Mouse (Mus musculus) right cerebral cortex, postnatal 10 days (tissue): ENCODE measurements around the gene Kirrel2.
A peak's percentile ranks its signal among the peaks of the same experiment; 100 is the strongest.
"Not testable (repeated sequence)": the region's sequence is repeated elsewhere in the genome, so short reads cannot be mapped to it uniquely, and the experiment has no call there.

Source experiments
- DNase-seq, 2 experiments: peaks; one replicate each; pipeline ENCODE4 v3.0.0; 2021; ENCODE audit warnings: low spot score in 2 of 2

The Kirrel2 gene

DNA sequence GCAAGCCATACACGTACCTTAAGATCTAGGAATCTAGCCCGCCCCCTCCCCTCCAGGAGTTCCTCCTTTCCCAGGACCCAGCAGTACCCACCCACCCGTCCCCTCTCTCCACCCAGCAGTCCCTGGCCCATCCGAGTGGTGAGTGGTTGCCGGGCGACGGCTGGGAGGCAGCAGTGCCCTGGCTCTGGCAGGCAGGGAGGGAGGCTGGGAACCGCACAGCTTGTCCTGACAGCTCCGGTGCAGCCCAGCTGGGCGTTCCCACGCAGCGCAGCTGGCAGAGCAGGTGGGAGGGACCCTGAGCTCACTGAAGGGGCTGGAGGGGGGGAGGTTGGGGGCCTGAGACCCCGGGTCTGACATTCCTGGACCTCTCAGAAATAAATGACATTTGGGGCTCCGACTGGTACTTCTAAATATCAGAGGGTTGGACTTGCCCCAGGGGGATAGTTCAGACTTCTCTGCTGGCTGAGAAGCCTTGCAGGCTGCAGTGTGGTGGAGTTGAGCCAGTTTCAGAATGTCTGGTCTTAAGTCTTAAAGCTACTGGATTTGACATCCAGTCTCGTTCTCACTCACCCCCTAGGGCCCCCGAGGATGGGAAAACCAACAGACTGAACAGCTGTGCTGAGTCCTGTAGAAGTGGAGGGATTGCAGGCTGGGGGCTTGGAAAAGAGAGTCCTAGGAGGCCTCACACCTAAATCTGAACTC, at the start of gene Kirrel2, which contains the start of gene Nphs1:
Kirrel2 (minus strand) TSS at position 62 of the 702 bp plus-strand sequence.
Nphs1 (plus strand) TSS at position 687 of the 702 bp plus-strand sequence.
- DNase-seq = peak; percentile 82 to 85

DNA sequence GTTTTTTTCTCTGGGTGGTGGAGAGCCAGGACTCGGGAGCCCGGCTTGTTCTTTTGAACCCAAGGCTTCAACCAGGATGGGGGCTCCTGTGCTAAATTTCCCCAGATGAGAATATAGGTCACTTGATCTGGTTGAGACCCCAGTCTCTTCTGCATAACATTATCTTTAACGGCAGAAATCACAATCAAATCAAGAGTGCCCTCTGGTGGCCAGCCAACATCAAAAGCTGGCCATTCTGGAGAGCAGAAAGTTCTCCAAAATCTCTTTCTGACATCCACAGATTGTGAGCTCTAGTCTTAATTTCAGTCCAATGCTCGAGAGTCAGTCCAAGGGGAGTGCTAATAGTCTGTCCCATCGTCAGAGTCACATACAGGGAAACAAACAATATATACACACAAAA, 43.7 kb upstream of the Kirrel2 start:
- not testable (repeated sequence) for DNase-seq

GRCm38 (mm10) chr7:30495506-30496042, 38.1 kb upstream of the Kirrel2 start:
- not testable (repeated sequence) for DNase-seq

DNA sequence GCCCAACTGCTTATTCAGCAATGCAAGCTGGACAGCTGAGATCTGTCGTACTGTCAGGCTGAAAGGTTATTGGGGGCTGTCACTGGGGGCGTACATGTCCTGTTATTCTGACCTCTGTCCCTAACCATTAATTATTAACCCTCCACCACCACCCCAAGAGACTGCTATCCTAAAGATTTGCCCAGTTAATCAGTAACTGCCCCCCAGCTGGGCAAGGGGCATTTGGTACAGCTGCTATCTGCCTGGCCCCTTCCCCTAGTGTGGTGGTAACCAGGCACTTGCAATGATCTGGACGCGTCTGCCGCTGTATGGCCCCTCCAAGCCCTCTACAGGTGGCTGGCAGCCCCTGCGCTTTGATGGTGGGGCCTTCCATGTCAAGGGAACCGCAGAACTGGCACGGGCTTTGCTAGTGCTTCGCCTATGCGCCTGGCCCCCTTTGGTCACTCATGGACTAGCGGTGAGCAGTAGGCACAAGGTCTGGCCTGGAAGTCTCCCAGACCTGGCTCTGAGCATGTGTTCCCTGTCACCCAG, 36.0 kb upstream of the Kirrel2 start, which contains the start of gene Prodh2:
Prodh2 (plus strand) TSS at position 222 of the 531 bp plus-strand sequence.
- no peak for DNase-seq

DNA sequence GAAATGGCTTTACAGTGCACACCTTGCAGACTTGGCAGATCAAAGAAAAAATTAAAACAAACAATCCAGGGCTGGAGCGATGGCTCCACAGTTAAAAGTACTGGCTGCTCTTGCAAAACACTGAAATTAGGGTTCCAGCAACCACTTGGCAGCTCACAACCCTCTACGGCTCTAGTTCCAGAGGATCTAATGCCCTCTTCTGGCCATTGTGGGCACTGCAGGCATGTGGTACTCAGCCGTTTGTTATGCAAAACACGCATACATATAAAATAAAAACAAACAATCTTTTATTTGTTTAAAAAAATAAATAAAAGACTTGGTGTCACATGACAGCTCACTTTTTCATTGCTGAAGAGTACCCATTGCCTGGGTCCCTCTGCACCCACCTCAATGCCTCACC, 35.3 kb upstream of the Kirrel2 start:
- DNase-seq = peak; percentile 75 to 82

- DNase-seq = no peak
Observed at GRCm38 (mm10) chr7:30490957-30491307, 33.4 kb upstream of the Kirrel2 start.

- DNase-seq = peak; percentile 45 to 68
Observed at GRCm38 (mm10) chr7:30490251-30490956, 32.9 kb upstream of the Kirrel2 start.

- no peak for DNase-seq
Observed at GRCm38 (mm10) chr7:30484250-30484649, 26.8 kb upstream of the Kirrel2 start.

GRCm38 (mm10) chr7:30477415-30478381, 20.2 kb upstream of the Kirrel2 start:
- DNase-seq = peak; percentile 73 to 78

DNA sequence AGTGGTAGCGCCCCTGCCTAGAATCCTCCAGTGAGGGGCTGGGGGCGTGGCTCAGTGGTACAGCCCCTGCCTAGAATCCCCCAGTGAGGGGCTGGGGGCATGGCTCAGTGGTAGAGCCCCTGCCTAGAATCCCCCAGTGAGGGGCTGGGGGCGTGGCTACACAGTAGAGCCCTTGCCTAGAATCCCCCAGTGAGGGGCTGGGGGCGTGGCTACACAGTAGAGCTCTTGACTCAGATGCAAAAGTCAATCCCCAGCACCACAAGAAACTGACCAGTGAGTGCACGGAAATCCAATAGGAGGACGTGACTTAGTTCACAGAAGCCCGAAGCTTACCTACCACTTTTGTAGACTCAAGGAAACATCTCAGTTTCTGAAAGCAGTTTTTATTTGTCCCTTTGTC, 18.6 kb upstream of the Kirrel2 start:
- DNase-seq = not testable (repeated sequence)

GRCm38 (mm10) chr7:30474999-30475398, 17.5 kb upstream of the Kirrel2 start:
- no peak for DNase-seq

DNA sequence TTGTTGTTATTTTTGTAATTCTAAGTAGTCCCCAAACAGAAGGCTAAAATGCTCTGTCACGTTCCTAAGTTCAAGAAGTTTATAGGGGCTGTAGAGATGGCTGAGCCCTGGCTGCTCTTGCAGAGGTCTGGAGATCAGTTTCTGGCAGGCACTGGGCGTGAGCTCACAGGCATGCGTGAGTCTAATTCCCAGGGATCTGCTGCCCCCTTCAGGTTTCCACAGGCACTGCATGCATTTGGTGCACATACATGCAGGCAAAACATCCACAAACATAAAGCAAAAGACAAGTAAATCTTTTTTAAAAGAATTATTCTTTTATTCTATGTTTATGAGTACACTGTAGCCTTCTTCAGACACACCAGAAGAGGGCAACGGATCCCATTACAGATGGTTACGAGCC, 14.9 kb upstream of the Kirrel2 start:
- DNase-seq = peak in 1 of 2 experiments; percentile 66

- DNase-seq = no peak
Observed at GRCm38 (mm10) chr7:30464816-30465300, 7.4 kb upstream of the Kirrel2 start.

DNA sequence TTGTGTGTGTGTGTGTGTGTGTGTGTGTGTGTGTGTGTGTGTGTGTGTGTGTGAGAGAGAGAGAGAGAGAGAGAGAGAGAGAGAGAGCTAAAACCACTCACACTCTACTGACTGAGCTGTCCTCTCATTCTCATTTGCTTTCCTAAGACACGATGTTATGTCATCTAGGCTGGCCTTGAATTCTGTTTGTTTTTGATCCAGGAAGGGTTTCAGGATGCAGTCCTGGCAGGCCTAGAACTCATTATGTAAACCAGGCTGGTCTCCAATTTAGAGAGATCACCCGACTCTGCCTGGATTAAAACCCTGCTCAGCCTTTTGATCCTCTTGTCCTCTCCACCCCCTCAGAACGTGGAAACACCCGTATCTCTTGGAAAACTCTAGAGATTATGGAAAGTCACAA, 6.5 kb upstream of the Kirrel2 start:
- no peak for DNase-seq

GRCm38 (mm10) chr7:30463568-30463967, 6.1 kb upstream of the Kirrel2 start:
- no peak for DNase-seq

GRCm38 (mm10) chr7:30459484-30459883, 2.0 kb upstream of the Kirrel2 start:
- no peak for DNase-seq

DNA sequence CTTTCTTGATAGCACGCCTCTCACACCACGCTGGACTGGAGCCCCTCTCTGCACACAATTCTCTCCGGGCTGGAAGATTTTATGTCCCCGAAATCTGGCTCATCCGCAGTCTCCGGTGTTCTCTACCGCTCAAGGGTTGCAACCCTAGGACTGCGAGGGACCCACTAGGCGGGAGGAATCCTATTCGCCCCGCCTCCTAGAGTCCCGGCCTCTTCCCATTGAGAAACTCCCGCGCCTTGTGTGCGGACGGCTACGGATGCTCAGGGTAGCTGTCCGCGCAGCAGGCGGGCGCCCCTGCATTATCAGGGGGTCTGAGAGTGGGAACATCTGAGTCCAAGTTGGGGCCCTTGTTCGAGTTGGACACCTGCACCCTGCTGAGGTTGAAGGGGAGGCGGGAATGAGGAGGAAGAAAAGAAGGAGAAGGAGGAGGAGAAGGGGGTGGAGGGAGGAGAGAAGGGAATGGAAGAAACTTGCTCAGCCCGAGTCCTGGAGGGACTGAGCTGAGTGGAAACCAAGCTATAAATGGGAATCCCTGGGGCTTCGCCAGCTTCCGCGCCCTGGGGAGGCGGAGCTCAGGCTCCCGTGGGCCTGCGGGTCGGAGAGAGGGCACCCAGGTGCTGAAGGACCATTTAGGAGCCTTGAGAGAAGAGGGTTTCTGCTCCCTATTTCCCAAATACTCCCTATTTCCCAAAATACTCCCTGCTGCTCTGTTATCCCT, 420 bp downstream of the Kirrel2 start:
- no peak for DNase-seq

DNA sequence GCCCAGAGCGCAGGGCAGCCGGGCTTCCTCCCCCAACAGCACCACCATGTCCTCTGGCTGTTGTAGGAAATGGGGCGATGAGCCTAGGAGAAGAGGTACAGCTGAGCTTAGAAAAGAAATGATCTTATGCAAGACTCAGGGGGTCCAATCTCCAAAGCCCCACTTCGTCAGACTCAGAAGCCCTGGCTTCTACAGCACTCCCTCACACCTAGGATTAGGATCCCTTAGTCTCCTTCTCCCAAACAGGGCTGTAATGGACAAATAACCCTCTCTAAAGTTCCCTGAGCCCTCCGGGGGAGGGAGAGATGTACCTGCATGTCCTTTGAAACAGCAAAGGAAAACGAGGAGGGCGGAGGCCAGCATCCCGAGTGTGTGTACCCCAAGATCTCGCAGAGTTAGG, 1.0 kb downstream of the Kirrel2 start:
- no peak for DNase-seq

GRCm38 (mm10) chr7:30454259-30454658, 3.2 kb downstream of the Kirrel2 start:
- no peak for DNase-seq

- DNase-seq = no peak
Observed at GRCm38 (mm10) chr7:30453766-30454165, 3.7 kb downstream of the Kirrel2 start.

GRCm38 (mm10) chr7:30453327-30453726, 4.2 kb downstream of the Kirrel2 start:
- DNase-seq = no peak
